Comparison of ENCODE assay signal across 8 mouse cellular contexts in genomic region chr10:93165416-93166381, GRCm38 (mm10). TPM values are rescaled to one million over a fixed set of nuclear protein-coding genes. Genes with fewer than 3 reads are reported as not detected.
DNase-seq lines count a peak whose midpoint lies in the region; ATAC-seq and TF ChIP-seq lines count a peak whose summit lies in the region.

No protein-coding gene starts in this region.

- peak; percentile 81 for DNase-seq in 416B (ENCODE audit: low read depth)
- DNase-seq in embryonic facial prominence, embryonic 14.5 days (ENCODE audit: low spot score) = peak; percentile 53
- DNase-seq in layer of hippocampus, adult 18-20 months (ENCODE audit: low spot score in 2 of 2) = no peak
- DNase-seq in ovary, postnatal 36 days (ENCODE audit: low spot score) = no peak
- DNase-seq in testis, postnatal 10 days (ENCODE audit: low spot score) = no peak

- no peak for TF ChIP-seq CTCF in C2C12 (IDR thresholded peaks at IDR 0.05; ENCODE audit: control insufficient read depth, insufficient read depth, insufficient read length)

- H3K27ac ChIP-seq in embryonic facial prominence, embryonic 14.5 days (replicated peaks; ENCODE audit: low read depth, low read length) = peak overlapping the region; percentile 36

- no peaks in the 10 kb centered on the region for H3K9me3 ChIP-seq in embryonic facial prominence, embryonic 14.5 days (ENCODE audit: control insufficient read depth, low read length)

- no peaks in the 10 kb centered on the region for H3K27me3 ChIP-seq in C2C12 (ENCODE audit: control insufficient read depth, insufficient read depth, insufficient read length)
- H3K27me3 ChIP-seq in embryonic facial prominence, embryonic 14.5 days (replicated peaks; ENCODE audit: control insufficient read depth, insufficient read depth, low read length) = no peaks in the 10 kb centered on the region
- no peaks in the 10 kb centered on the region for H3K27me3 ChIP-seq in myocyte (ENCODE audit: control insufficient read depth, insufficient read depth, insufficient read length)

- no peaks in the 10 kb centered on the region for H3K36me3 ChIP-seq in C2C12 (ENCODE audit: control insufficient read depth, insufficient read depth)
- H3K36me3 ChIP-seq in embryonic facial prominence, embryonic 14.5 days (ENCODE audit: control insufficient read depth, insufficient read depth, low read length) = no peaks in the 10 kb centered on the region
- no peaks in the 10 kb centered on the region for H3K36me3 ChIP-seq in myocyte (ENCODE audit: control insufficient read depth, insufficient read depth)

- WGBS in embryonic facial prominence, embryonic 14.5 days = 16% methylated on average over 14 of the region's 14 CpGs

- H3K79me2 ChIP-seq in C2C12 (ENCODE audit: control insufficient read depth, insufficient read depth) = peaks cover 99% of the 10 kb centered on the region
- H3K79me2 ChIP-seq in myocyte (ENCODE audit: control insufficient read depth, insufficient read depth) = peaks cover 92% of the 10 kb centered on the region

- no peak overlapping the region for H3K9ac ChIP-seq in embryonic facial prominence, embryonic 14.5 days (ENCODE audit: low read depth, low read length)

- no peak for TF ChIP-seq POLR2A in myocyte (IDR thresholded peaks at IDR 0.05; ENCODE audit: insufficient read length, low read depth)

- H3K4me1 ChIP-seq in embryonic facial prominence, embryonic 14.5 days (ENCODE audit: control insufficient read depth, insufficient read depth, low read length) = peaks cover 29% of the 10 kb centered on the region

- H3K4me2 ChIP-seq in embryonic facial prominence, embryonic 14.5 days (ENCODE audit: low read depth, low read length) = peak overlapping the region; percentile 17; the same call in 1 of the 2 replicates
- peak overlapping the region; percentile 79 for H3K4me2 ChIP-seq in myocyte (ENCODE audit: low read depth)

- ATAC-seq in embryonic facial prominence, embryonic 14.5 days (ENCODE audit: low read depth) = no peak
- ATAC-seq in inflammation-experienced regulatory T-cells, adult 6 months = peak; percentile 27

- H3ac ChIP-seq in C2C12 (ENCODE audit: control insufficient read depth, insufficient read length, low read depth) = peak overlapping the region; percentile 34
- no peak overlapping the region for H3ac ChIP-seq in myocyte (ENCODE audit: control insufficient read depth, insufficient read length)

- H3K4me3 ChIP-seq in C2C12 (ENCODE audit: insufficient read depth, poor library complexity, severe bottlenecking) = no peak overlapping the region
- H3K4me3 ChIP-seq in embryonic facial prominence, embryonic 14.5 days (ENCODE audit: low read depth, low read length) = no peak overlapping the region
- H3K4me3 ChIP-seq in myocyte = no peak overlapping the region

- peaks cover 90% of the 10 kb centered on the region for H3K79me3 ChIP-seq in C2C12 (ENCODE audit: low read depth)

TF ChIP-seq in C2C12, 6 proteins besides CTCF, POLR2A, EP300 and RAD21:
- TF ChIP-seq MYOG (IDR thresholded peaks at IDR 0.05; ENCODE audit: control insufficient read depth, extremely low read depth, insufficient read length) = no peak
- TF ChIP-seq MAX (IDR thresholded peaks at IDR 0.05) = no peak

TF ChIP-seq in myocyte, 11 proteins besides CTCF, POLR2A, EP300 and RAD21:
- no peak for TF ChIP-seq SRF (IDR thresholded peaks at IDR 0.05; ENCODE audit: control insufficient read depth, insufficient read length, low read depth)
- TF ChIP-seq E2F4 (IDR thresholded peaks at IDR 0.05; ENCODE audit: insufficient read depth) = no peak
- TF ChIP-seq MAX (IDR thresholded peaks at IDR 0.05; ENCODE audit: low read depth) = no peak
- TF ChIP-seq MYOG (IDR thresholded peaks at IDR 0.05; ENCODE audit: control insufficient read depth in 1 of 3, insufficient read depth in 1 of 3, insufficient read length in 2 of 3, low read depth in 2 of 3) = no peak
- no peak for TF ChIP-seq MYOD1 (IDR thresholded peaks at IDR 0.05; ENCODE audit: control insufficient read depth in 1 of 3, insufficient read length in 2 of 3, low read depth in 2 of 3)
- TF ChIP-seq USF1 (IDR thresholded peaks at IDR 0.05; ENCODE audit: low read depth) = no peak
- no peak for TF ChIP-seq POLR2AphosphoS2 (IDR thresholded peaks at IDR 0.05; ENCODE audit: insufficient read length, low read depth)
- TF ChIP-seq TCF3 (IDR thresholded peaks at IDR 0.05; ENCODE audit: insufficient read length, low read depth) = no peak
- no peak for TF ChIP-seq TCF12 (IDR thresholded peaks at IDR 0.05; ENCODE audit: insufficient read depth, poor library complexity, severe bottlenecking)
- TF ChIP-seq REST (IDR thresholded peaks at IDR 0.05; ENCODE audit: insufficient read depth, insufficient read length) = no peak
- no peak for TF ChIP-seq CEBPB (IDR thresholded peaks at IDR 0.05; ENCODE audit: insufficient read depth, poor library complexity, severe bottlenecking)
TF ChIP-seq in myocyte: peak in this region for 0.

RNA-seq across cellular contexts. Expression of gene Cdk17, which starts 5.0 kb away (rescaled TPM):
- 7.4 TPM for polyA plus RNA-seq in C2C12 (2012; fragmentation: generic; extraction: Trizol)
- polyA plus RNA-seq in embryonic facial prominence, embryonic 14.5 days (2014; fragmentation: Nextera tagmentation; extraction: Ambion mirVana) = 23.8 and 26.9 TPM in 2 replicates
- polyA plus RNA-seq in inflammation-experienced regulatory T-cells, adult 6 months (2017; shearing (Covaris generic)) = 10 to 100 TPM; 40.0 to 51.5 (median 43.0) TPM
- polyA plus RNA-seq in myocyte (2012; fragmentation: generic; extraction: Trizol) = 11.8 TPM
- 100 to 1,000 TPM; 216 to 230 TPM for total RNA-seq in layer of hippocampus, adult 18-20 months (2021)

Comparison
In these comparisons a context has a peak if more than half of its experiments do, and no peak if none do; other contexts are left out.
1. DNase-seq: peak in 416B (single experiment) and embryonic facial prominence, embryonic 14.5 days (single experiment); none in layer of hippocampus, adult 18-20 months (0 of 2), ovary, postnatal 36 days (single experiment) and testis, postnatal 10 days (single experiment).